Mouse (Mus musculus) lung, postnatal 0 days (tissue): ENCODE results near the gene Celsr1. TPM values are rescaled to one million over a fixed set of nuclear protein-coding genes. Genes with fewer than 3 reads are reported as not detected.
A peak's percentile ranks its signal among the peaks of the same experiment; 100 is the strongest.

ENCODE experiments used
- ATAC-seq: fragments of 200-750 bp; cut with Nextera tagmentation; 2 replicates; pipeline ENCODE4 v1.8.0; 2017; ENCODE audit warnings: moderate library complexity
- DNase-seq: peaks from one replicate; pipeline ENCODE4 v3.0.0-alpha.2; 2016; ENCODE audit warnings: low spot score
- H3K27ac ChIP-seq: fragments of 300-500 bp; sonication (generic); 2 replicates; pipeline ENCODE4 v1.5.1; 2014; ENCODE audit warnings: antibody characterized with exemption, mild to moderate bottlenecking, low read length, mixed read lengths
- H3K27me3 ChIP-seq: fragments of 300-500 bp; sonication (generic); replicated peaks from 2 replicates; pipeline ENCODE4 v1.6.1; 2014; ENCODE audit warnings: low read length, mixed read lengths; ENCODE audit not compliant: insufficient read depth
- H3K36me3 ChIP-seq: fragments of 300-500 bp; sonication (generic); 2 replicates; pipeline ENCODE4 v1.6.1; 2014; ENCODE audit warnings: low read length, mixed read lengths; ENCODE audit not compliant: insufficient read depth
- H3K4me1 ChIP-seq: fragments of 300-500 bp; sonication (generic); 2 replicates; pipeline ENCODE4 v1.6.1; 2014; ENCODE audit warnings: antibody characterized with exemption, low read depth, low read length, mixed read lengths; ENCODE audit not compliant: insufficient read depth
- H3K4me2 ChIP-seq: fragments of 300-500 bp; sonication (generic); replicated peaks from 2 replicates; pipeline ENCODE4 v1.6.1; 2014; ENCODE audit warnings: low read depth, mild to moderate bottlenecking, low read length, moderate library complexity, mixed read lengths
- H3K4me3 ChIP-seq: fragments of 300-500 bp; sonication (generic); 2 replicates; pipeline ENCODE4 v1.5.1; 2014; ENCODE audit warnings: low read depth, low read length
- H3K9ac ChIP-seq: fragments of 300-500 bp; sonication (generic); replicated peaks from 2 replicates; pipeline ENCODE4 v1.6.1; 2014; ENCODE audit warnings: low read depth, mild to moderate bottlenecking
- H3K9me3 ChIP-seq: fragments of 300-500 bp; sonication (generic); 2 replicates; pipeline ENCODE4 v1.6.1; 2016; ENCODE audit warnings: low read length, mixed read lengths
- CTCF ChIP-seq: IDR thresholded peaks from 2 replicates; pipeline ENCODE4 v1.5.1; 2016; ENCODE audit warnings: antibody characterized with exemption, mild to moderate bottlenecking
- EP300 ChIP-seq: IDR thresholded peaks from 2 replicates; pipeline ENCODE4 v1.6.1; 2016; ENCODE audit warnings: antibody characterized with exemption, mild to moderate bottlenecking, control low read depth
- WGBS: fragments of 180-500 bp; shearing (Covaris S2); extraction: QIAGEN DNeasy Blood & Tissue Kit; methylation state at CpG from one replicate; pipeline ENCODE4 v1.1.7; 2014; 5-methylcytosine and 5-hydroxymethylcytosine counted together
- polyA plus RNA-seq: library from polyadenylated mRNA; unstranded; fragments of >200 nt; fragmentation: Nextera tagmentation; extraction: Ambion mirVana; gene quantifications from 2 replicates; pipeline ENCODE4 v1.2.1, GENCODE M21; 2015

The Celsr1 gene
- polyA plus RNA-seq, 1 experiment from 2014 or later, result 2.1 TPM

GRCm38 (mm10) chr15:86074171-86074937, 40.8 kb upstream of the Celsr1 start:
- Histone ChIP-seq H3K4me3 (no peak overlapping the region), H3K4me2 (no peak overlapping the region), H3K27me3 (no peaks in the 10 kb centered on the region), H3K9ac (no peak overlapping the region), H3K9me3 (no peaks in the 10 kb centered on the region), H3K27ac (no peak overlapping the region; the same call in 1 of the 2 replicates), H3K4me1 (peaks cover 10% of the 10 kb centered on the region; the same call in 1 of the 2 replicates), H3K36me3 (no peaks in the 10 kb centered on the region)
- WGBS, result 66% methylated on average over 16 of the region's 16 CpGs
- peak; percentile 55 for DNase-seq
- peak; percentile 79 for ATAC-seq
- no peak for TF ChIP-seq EP300
- TF ChIP-seq CTCF, result no peak

GRCm38 (mm10) chr15:86071166-86071565, 37.6 kb upstream of the Celsr1 start:
- no peak for DNase-seq
- ATAC-seq, result no peak
- no peak for TF ChIP-seq CTCF
- TF ChIP-seq EP300, result no peak
- H3K36me3 ChIP-seq, result no peaks in the 10 kb centered on the region
- no peaks in the 10 kb centered on the region for H3K9me3 ChIP-seq
- H3K4me1 ChIP-seq, result peaks cover 15% of the 10 kb centered on the region; the same call in 1 of the 2 replicates
- WGBS, result 35% methylated on average over 1 of the region's 1 CpGs
- no peaks in the 10 kb centered on the region for H3K27me3 ChIP-seq
- H3K4me3 ChIP-seq, result no peak overlapping the region
- H3K27ac ChIP-seq, result no peak overlapping the region
- no peak overlapping the region for H3K9ac ChIP-seq
- H3K4me2 ChIP-seq, result no peak overlapping the region

GRCm38 (mm10) chr15:86070368-86070767, 36.8 kb upstream of the Celsr1 start:
- no peak overlapping the region for H3K9ac ChIP-seq
- TF ChIP-seq EP300 (no peak), CTCF (no peak)
- H3K27ac ChIP-seq, result no peak overlapping the region
- WGBS, result 72% methylated on average over 11 of the region's 11 CpGs
- no peaks in the 10 kb centered on the region for H3K9me3 ChIP-seq
- no peaks in the 10 kb centered on the region for H3K36me3 ChIP-seq
- ATAC-seq, result no peak
- H3K4me3 ChIP-seq, result no peak overlapping the region
- no peak overlapping the region for H3K4me2 ChIP-seq
- no peaks in the 10 kb centered on the region for H3K27me3 ChIP-seq
- peaks cover 15% of the 10 kb centered on the region; the same call in 1 of the 2 replicates for H3K4me1 ChIP-seq
- DNase-seq, result no peak

DNA sequence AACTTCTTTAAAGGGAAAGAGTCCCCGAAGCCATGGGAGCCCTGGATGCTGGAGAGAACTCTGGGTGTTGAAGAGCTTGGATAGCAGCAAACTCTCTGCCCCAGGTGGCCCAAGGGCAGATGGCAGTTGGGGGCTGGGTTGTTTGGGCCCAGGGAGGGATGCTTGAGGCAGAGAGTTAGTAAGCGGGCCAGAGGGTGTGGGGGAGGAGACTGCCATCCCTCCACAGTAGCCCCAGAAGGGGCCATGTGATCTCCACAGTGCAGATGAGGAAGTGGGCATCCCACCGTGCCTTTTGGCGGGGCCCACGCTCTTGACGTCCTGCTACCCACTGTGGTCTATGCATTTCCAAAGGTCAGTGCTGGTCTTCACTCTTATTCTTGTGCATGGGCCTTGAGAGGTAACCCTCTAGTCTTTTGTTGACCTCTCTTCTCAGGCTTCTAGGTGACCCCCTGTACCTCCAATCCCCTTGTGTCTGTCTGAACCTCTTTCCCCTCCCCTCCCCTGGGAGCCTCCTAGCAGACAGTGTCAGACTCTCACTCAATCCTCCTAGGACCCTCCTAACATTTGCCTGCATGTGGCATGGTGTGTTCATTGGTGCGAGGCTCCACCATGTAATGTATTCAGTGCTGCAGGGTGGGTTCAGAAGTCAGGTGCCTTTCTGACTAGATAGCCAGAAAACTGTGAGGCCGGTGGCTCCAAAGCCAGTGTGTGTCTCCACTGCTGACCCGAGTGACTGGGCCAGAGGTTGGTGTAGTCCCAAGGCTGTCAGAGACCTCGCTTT, 35.6 kb upstream of the Celsr1 start:
- DNase-seq, result no peak
- peaks cover 15% of the 10 kb centered on the region; the same call in 1 of the 2 replicates for H3K4me1 ChIP-seq
- TF ChIP-seq CTCF (no peak), EP300 (no peak)
- no peaks in the 10 kb centered on the region for H3K9me3 ChIP-seq
- H3K36me3 ChIP-seq, result no peaks in the 10 kb centered on the region
- no peak overlapping the region for H3K9ac ChIP-seq
- H3K27ac ChIP-seq, result no peak overlapping the region
- H3K4me3 ChIP-seq, result no peak overlapping the region
- no peak for ATAC-seq
- 83% methylated on average over 10 of the region's 10 CpGs for WGBS
- H3K27me3 ChIP-seq, result no peaks in the 10 kb centered on the region
- no peak overlapping the region for H3K4me2 ChIP-seq

DNA sequence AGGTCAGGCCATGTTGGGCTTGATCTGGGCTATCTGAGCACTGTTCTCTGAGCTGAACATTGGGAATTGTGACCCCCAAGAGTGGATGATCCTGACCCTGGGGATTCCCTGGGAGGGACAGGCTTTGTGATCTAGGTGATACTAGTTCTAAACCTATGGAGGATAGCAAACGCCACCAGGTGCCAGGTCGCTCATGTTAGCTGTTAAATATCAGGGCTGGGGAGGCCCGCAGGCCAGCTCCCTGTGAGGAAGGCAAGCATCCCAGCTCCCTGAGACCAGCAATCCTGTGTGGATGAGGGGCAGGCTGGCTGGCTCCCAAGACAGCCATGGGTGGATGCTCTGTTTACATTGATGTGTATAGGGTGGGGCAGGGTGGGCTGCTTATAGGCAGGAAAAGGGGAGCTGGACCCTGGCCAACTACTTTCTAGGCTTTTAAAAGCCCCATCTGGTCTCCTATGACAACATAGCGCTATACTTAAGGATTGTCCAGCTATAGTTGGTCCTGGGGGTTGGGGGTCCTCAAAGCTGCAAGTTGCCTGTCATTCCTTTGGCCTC, 34.4 kb upstream of the Celsr1 start:
- Histone ChIP-seq H3K4me2 (no peak overlapping the region), H3K27me3 (no peaks in the 10 kb centered on the region), H3K4me1 (peaks cover 15% of the 10 kb centered on the region; the same call in 1 of the 2 replicates), H3K36me3 (no peaks in the 10 kb centered on the region), H3K9ac (no peak overlapping the region), H3K9me3 (no peaks in the 10 kb centered on the region), H3K27ac (peak overlapping the region; percentile 20; the same call in 1 of the 2 replicates), H3K4me3 (no peak overlapping the region)
- ATAC-seq (peak; percentile 47), DNase-seq (peak; percentile 43)
- 69% methylated on average over 4 of the region's 4 CpGs for WGBS
- TF ChIP-seq CTCF, result no peak
- TF ChIP-seq EP300, result peak; percentile 29; the same call in 1 of the 2 replicates

- H3K4me1 ChIP-seq, result peaks cover 15% of the 10 kb centered on the region; the same call in 1 of the 2 replicates
- DNase-seq, result peak; percentile 92
- H3K9me3 ChIP-seq, result no peaks in the 10 kb centered on the region
- no peaks in the 10 kb centered on the region for H3K36me3 ChIP-seq
- no peaks in the 10 kb centered on the region for H3K27me3 ChIP-seq
- H3K4me2 ChIP-seq, result 0 out of 2 replicates have a peak overlapping the region, but pooled peaks have one; percentile 1
- H3K27ac ChIP-seq, result peak overlapping the region; percentile 66; the same call in 1 of the 2 replicates
- ATAC-seq, result peak; percentile 94
- H3K9ac ChIP-seq, result no peak overlapping the region
- no peak overlapping the region for H3K4me3 ChIP-seq
- TF ChIP-seq CTCF (no peak), EP300 (peak; percentile 67)
- 16% methylated on average over 6 of the region's 6 CpGs for WGBS
These were observed 34.0 kb upstream of the Celsr1 start for GRCm38 (mm10) chr15:86067581-86067910.
